Mouse (Mus musculus) gastrocnemius, adult 8-10 months (tissue): ENCODE data around the gene Hagh. TPM values are rescaled to one million over a fixed set of nuclear protein-coding genes. Genes with fewer than 3 reads are reported as not detected.

Experiments
- DNase-seq, 2 experiments: peaks; one replicate each; pipeline ENCODE4 v3.0.0; 2022; ENCODE audit warnings: low spot score in 2 of 2
- total RNA-seq, 4 experiments: library from RNA; stranded (reverse); gene quantifications; 2 replicates each; pipeline ENCODE4 v1.2.4; 2022

The Hagh gene
- total RNA-seq, 4 experiments from 2014 or later = 64.2 to 71.5 (median 68.6) TPM

- no peak for DNase-seq
These were observed 45.6 kb downstream of the Hagh start for GRCm38 (mm10) chr17:24885356-24886133.

- peak; percentile 97 for DNase-seq
These were observed 46.4 kb downstream of the Hagh start, which contains the start of the genes Nubp2 and Spsb3 for GRCm38 (mm10) chr17:24886134-24886931. TSS of gene Nubp2 (minus strand) at chr17:24886349. TSS of gene Spsb3 (plus strand) at chr17:24886643.

GRCm38 (mm10) chr17:24886932-24887271 lies 47.0 kb downstream of the Hagh start:
- no peak for DNase-seq

GRCm38 (mm10) chr17:24887291-24888080 lies 47.5 kb downstream of the Hagh start:
- DNase-seq = no peak

GRCm38 (mm10) chr17:24888862-24889261 lies 48.9 kb downstream of the Hagh start:
- DNase-seq = no peak

- no peak for DNase-seq
These were observed 50.5 kb downstream of the Hagh start for GRCm38 (mm10) chr17:24890151-24891092.

- DNase-seq = no peak
These were observed 51.4 kb downstream of the Hagh start for GRCm38 (mm10) chr17:24891321-24891720.

GRCm38 (mm10) chr17:24892785-24893184 lies 52.8 kb downstream of the Hagh start:
- DNase-seq = no peak

- no peak for DNase-seq
These were observed 53.3 kb downstream of the Hagh start for GRCm38 (mm10) chr17:24893276-24893675.

GRCm38 (mm10) chr17:24894061-24894994 lies 54.4 kb downstream of the Hagh start:
- DNase-seq = no peak

GRCm38 (mm10) chr17:24894995-24895547 lies 55.1 kb downstream of the Hagh start, which contains the start of the genes Eme2 and Mrps34:
TSS of gene Eme2 (minus strand) at chr17:24895087.
TSS of gene Mrps34 (plus strand) at chr17:24895116.
- peak; percentile 49 to 70 for DNase-seq

- no peak for DNase-seq
These were observed 55.8 kb downstream of the Hagh start for GRCm38 (mm10) chr17:24895571-24896240.

GRCm38 (mm10) chr17:24896241-24896992 lies 56.5 kb downstream of the Hagh start, which contains the start of gene Nme3:
TSS of gene Nme3 (plus strand) at chr17:24896500.
- peak; percentile 45 to 58 for DNase-seq

GRCm38 (mm10) chr17:24896993-24897269 lies 57.0 kb downstream of the Hagh start:
- DNase-seq = no peak

- no peak for DNase-seq
These were observed 57.7 kb downstream of the Hagh start for GRCm38 (mm10) chr17:24897600-24897999.

GRCm38 (mm10) chr17:24898041-24898854 lies 58.3 kb downstream of the Hagh start:
- no peak for DNase-seq

- DNase-seq = no peak
These were observed 59.2 kb downstream of the Hagh start for GRCm38 (mm10) chr17:24899153-24899552.
